Mouse (Mus musculus) liver, embryonic 11.5 days (tissue): ENCODE results near the gene Serpini2. TPM values are rescaled to one million over a fixed set of nuclear protein-coding genes. Genes with fewer than 3 reads are reported as not detected.

Experiments
- ATAC-seq: fragments of 200-750 bp; cut with Nextera tagmentation; replicated peaks from 2 replicates; pipeline ENCODE4 v1.8.0; 2017; ENCODE audit warnings: moderate number of reproducible peaks, mild to moderate bottlenecking, moderate TSS enrichment, moderate library complexity; ENCODE audit not compliant: low FRiP score
- DNase-seq: peaks from one replicate; pipeline ENCODE4 v3.0.0-alpha.2; 2017; ENCODE audit warnings: low spot score
- H3K27ac ChIP-seq: fragments of 300-500 bp; sonication (generic); 2 replicates; pipeline ENCODE4 v1.5.1; 2014; ENCODE audit warnings: mild to moderate bottlenecking, low read depth, low read length, control low read depth
- H3K27me3 ChIP-seq: fragments of 300-500 bp; sonication (generic); replicated peaks from 2 replicates; pipeline ENCODE4 v1.6.1; 2014; ENCODE audit warnings: low read length, mixed read lengths; ENCODE audit not compliant: control insufficient read depth, insufficient read depth
- H3K36me3 ChIP-seq: fragments of 300-500 bp; sonication (generic); 2 replicates; pipeline ENCODE4 v1.6.1; 2014; ENCODE audit warnings: mild to moderate bottlenecking, low read length, moderate library complexity, mixed read lengths; ENCODE audit not compliant: control insufficient read depth, insufficient read depth
- H3K4me1 ChIP-seq: fragments of 300-500 bp; sonication (generic); replicated peaks from 2 replicates; pipeline ENCODE4 v1.6.1; 2014; ENCODE audit warnings: low read length, mixed read lengths; ENCODE audit not compliant: control insufficient read depth, insufficient read depth
- H3K4me2 ChIP-seq: fragments of 300-500 bp; sonication (generic); 2 replicates; pipeline ENCODE4 v1.6.1; 2014; ENCODE audit warnings: mild to moderate bottlenecking, control low read depth, moderate library complexity
- H3K4me3 ChIP-seq: fragments of 300-500 bp; sonication (generic); 2 replicates; pipeline ENCODE4 v1.5.1; 2014; ENCODE audit warnings: low read depth, low read length, control low read depth
- H3K9ac ChIP-seq: fragments of 300-500 bp; sonication (generic); 2 replicates; pipeline ENCODE4 v1.6.1; 2014; ENCODE audit warnings: low read depth, low read length, control low read depth
- H3K9me3 ChIP-seq: fragments of 300-500 bp; sonication (generic); 2 replicates; pipeline ENCODE4 v1.6.1; 2016; ENCODE audit warnings: low read length, inconsistent platforms, mixed read lengths; ENCODE audit not compliant: control insufficient read depth
- WGBS: fragments of 180-500 bp; shearing (Covaris S2); extraction: QIAGEN DNeasy Blood & Tissue Kit; methylation state at CpG from one replicate; pipeline ENCODE4 v1.1.7; 2014; 5-methylcytosine and 5-hydroxymethylcytosine counted together
- polyA plus RNA-seq: library from polyadenylated mRNA; unstranded; fragments of >200 nt; fragmentation: Nextera tagmentation; extraction: Ambion mirVana; gene quantifications from 2 replicates; pipeline ENCODE4 v1.2.1, GENCODE M21; 2014

Gene Serpini2
- polyA plus RNA-seq, 1 experiment from 2014 or later: not detected

DNA sequence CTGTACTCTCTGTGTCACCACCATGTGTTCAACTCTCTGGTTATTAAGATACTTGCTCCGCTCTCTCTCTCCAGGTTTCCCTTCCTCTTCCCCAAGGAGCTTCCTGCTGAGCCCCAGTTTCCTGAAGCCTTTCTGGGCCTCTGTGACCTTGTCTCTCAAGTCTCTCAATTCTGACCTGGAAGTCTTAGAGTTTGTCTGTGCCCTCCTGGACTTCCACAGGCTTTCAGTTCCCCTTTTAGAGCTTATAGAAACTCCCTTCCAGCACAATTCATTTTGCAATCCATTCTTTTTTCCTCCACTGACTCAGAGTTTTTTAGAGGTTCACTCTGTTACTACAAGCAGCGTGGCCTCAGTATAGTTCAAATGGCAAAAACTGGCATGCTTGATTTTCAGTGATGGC lies 23.4 kb upstream of the Serpini2 start:
- no peaks in the 10 kb centered on the region for H3K36me3 ChIP-seq
- no peak for ATAC-seq
- no peaks in the 10 kb centered on the region for H3K27me3 ChIP-seq
- WGBS: 70% methylated on average over 2 of the region's 2 CpGs
- DNase-seq: no peak
- no peak overlapping the region for H3K9ac ChIP-seq
- H3K4me2 ChIP-seq: no peak overlapping the region
- no peak overlapping the region for H3K27ac ChIP-seq
- H3K4me1 ChIP-seq: no peaks in the 10 kb centered on the region
- no peak overlapping the region for H3K4me3 ChIP-seq
- no peaks in the 10 kb centered on the region; the same call in 1 of the 2 replicates for H3K9me3 ChIP-seq

- Histone ChIP-seq H3K9ac (no peak overlapping the region), H3K27ac (no peak overlapping the region), H3K4me3 (no peak overlapping the region), H3K4me1 (no peaks in the 10 kb centered on the region), H3K9me3 (no peaks in the 10 kb centered on the region), H3K4me2 (no peak overlapping the region), H3K27me3 (no peaks in the 10 kb centered on the region), H3K36me3 (no peaks in the 10 kb centered on the region)
- ATAC-seq: no peak
- DNase-seq: no peak
- WGBS: 69% methylated on average over 4 of the region's 4 CpGs
Observed at GRCm38 (mm10) chr3:75277455-75277854, 7.6 kb upstream of the Serpini2 start.

- Histone ChIP-seq H3K9ac (no peak overlapping the region), H3K4me2 (no peak overlapping the region), H3K36me3 (no peaks in the 10 kb centered on the region), H3K27ac (no peak overlapping the region), H3K4me3 (no peak overlapping the region), H3K9me3 (no peaks in the 10 kb centered on the region), H3K27me3 (no peaks in the 10 kb centered on the region), H3K4me1 (no peaks in the 10 kb centered on the region)
- 87% methylated on average over 3 of the region's 3 CpGs for WGBS
- no peak for ATAC-seq
- DNase-seq: no peak
Observed at GRCm38 (mm10) chr3:75276522-75276921, 6.6 kb upstream of the Serpini2 start.

- H3K4me2 ChIP-seq: no peak overlapping the region
Observed at GRCm38 (mm10) chr3:75275127-75275526, 5.2 kb upstream of the Serpini2 start.

GRCm38 (mm10) chr3:75259356-75259755 lies 10.5 kb downstream of the Serpini2 start:
- Histone ChIP-seq H3K9ac (no peak overlapping the region), H3K36me3 (no peaks in the 10 kb centered on the region), H3K27me3 (no peaks in the 10 kb centered on the region), H3K27ac (no peak overlapping the region), H3K9me3 (no peaks in the 10 kb centered on the region), H3K4me3 (no peak overlapping the region), H3K4me2 (no peak overlapping the region), H3K4me1 (no peaks in the 10 kb centered on the region)
- ATAC-seq: no peak
- no peak for DNase-seq

More at GRCm38 (mm10) chr3:75275127-75275526, 5.2 kb upstream of the Serpini2 start:
- H3K4me1 ChIP-seq: no peaks in the 10 kb centered on the region
- DNase-seq: no peak
- H3K9ac ChIP-seq: no peak overlapping the region
- H3K4me3 ChIP-seq: no peak overlapping the region
- H3K36me3 ChIP-seq: no peaks in the 10 kb centered on the region
- ATAC-seq: no peak
- H3K27me3 ChIP-seq: no peaks in the 10 kb centered on the region
- H3K9me3 ChIP-seq: no peaks in the 10 kb centered on the region
- no peak overlapping the region for H3K27ac ChIP-seq

DNA sequence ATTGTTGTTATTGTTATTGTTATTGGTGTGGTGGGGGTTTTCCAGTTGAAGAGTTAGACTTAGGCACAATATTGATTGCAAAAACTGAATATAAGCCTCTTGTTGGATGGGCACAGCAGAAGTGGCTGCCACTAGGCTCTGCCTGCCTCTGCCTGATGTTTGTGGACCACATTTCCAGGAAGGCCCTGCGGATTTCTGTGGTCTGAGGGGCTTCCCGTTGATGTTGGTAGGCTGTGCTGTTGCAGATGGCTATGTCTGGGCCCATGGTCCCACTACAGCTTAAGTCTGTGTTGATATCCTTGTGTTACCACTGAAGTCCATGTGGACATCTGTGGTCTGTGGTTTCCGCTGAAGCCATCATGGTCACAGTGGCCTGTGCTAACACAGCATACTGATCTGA lies 50.2 kb downstream of the Serpini2 start:
- Histone ChIP-seq H3K36me3 (no peaks in the 10 kb centered on the region), H3K27me3 (no peaks in the 10 kb centered on the region), H3K27ac (no peak overlapping the region), H3K9ac (no peak overlapping the region), H3K9me3 (no peaks in the 10 kb centered on the region), H3K4me2 (no peak overlapping the region), H3K4me3 (no peak overlapping the region), H3K4me1 (no peaks in the 10 kb centered on the region)
- no peak for ATAC-seq
- WGBS: 43% methylated on average over 3 of the region's 3 CpGs
- DNase-seq: no peak

DNA sequence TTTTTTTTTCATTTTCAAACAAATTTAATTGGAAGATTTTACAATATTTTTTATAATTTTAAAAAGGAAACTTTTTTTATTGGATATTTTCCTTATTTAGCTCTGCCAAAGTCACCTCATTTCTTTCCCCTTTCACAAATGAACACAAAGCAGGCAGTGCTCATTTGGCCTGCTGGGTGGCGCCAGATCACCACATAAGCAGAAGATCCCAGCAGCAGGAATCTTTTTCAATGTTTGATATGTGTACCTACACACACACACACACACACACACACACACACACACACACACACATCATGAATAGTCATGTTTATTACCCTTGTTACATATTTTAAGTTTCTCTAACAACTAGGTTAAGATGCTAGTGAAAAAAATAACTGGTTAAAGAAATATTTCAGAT lies 50.7 kb downstream of the Serpini2 start:
- H3K27ac ChIP-seq: no peak overlapping the region
- no peak for ATAC-seq
- H3K9me3 ChIP-seq: no peaks in the 10 kb centered on the region
- WGBS: 5% methylated on average over 1 of the region's 1 CpGs
- no peaks in the 10 kb centered on the region for H3K36me3 ChIP-seq
- DNase-seq: no peak
- H3K4me1 ChIP-seq: no peaks in the 10 kb centered on the region
- H3K4me2 ChIP-seq: no peak overlapping the region
- no peak overlapping the region for H3K9ac ChIP-seq
- no peak overlapping the region for H3K4me3 ChIP-seq
- H3K27me3 ChIP-seq: no peaks in the 10 kb centered on the region

- H3K4me1 ChIP-seq: no peaks in the 10 kb centered on the region
- no peak overlapping the region for H3K9ac ChIP-seq
- H3K36me3 ChIP-seq: no peaks in the 10 kb centered on the region
- no peak overlapping the region for H3K27ac ChIP-seq
- ATAC-seq (no peak), DNase-seq (no peak)
- H3K27me3 ChIP-seq: no peaks in the 10 kb centered on the region
- 38% methylated on average over 12 of the region's 12 CpGs for WGBS
- H3K4me2 ChIP-seq: no peak overlapping the region
- H3K4me3 ChIP-seq: no peak overlapping the region
- no peaks in the 10 kb centered on the region for H3K9me3 ChIP-seq
Observed at GRCm38 (mm10) chr3:75202808-75203503, 66.9 kb downstream of the Serpini2 start.
